Mouse (Mus musculus): ENCODE data around the gene Xrcc6. TPM values are rescaled to one million over a fixed set of nuclear protein-coding genes. Genes with fewer than 3 reads are reported as not detected.

Xrcc6 gene
- polyA plus RNA-seq, 1 experiment = 13.3 TPM

GRCm38 (mm10) chr15:82065511-82065910 is 77.9 kb downstream of the Xrcc6 start:
- Histone ChIP-seq H3K4me1 (ENCODE audit: control insufficient read depth, insufficient read depth, low read length) (no peaks in the 10 kb centered on the region), H3K4me3 (replicated peaks; ENCODE audit: extremely low read depth, low read depth, low read length) (no peak overlapping the region)
- DNase-seq = peak; percentile 36
- 8% methylated on average over 7 of the region's 7 CpGs for WGBS
- peak; percentile 66 for TF ChIP-seq CTCF (IDR thresholded peaks at IDR 0.05; ENCODE audit: insufficient read depth, low read length)
- TF ChIP-seq POLR2A (IDR thresholded peaks at IDR 0.05; ENCODE audit: borderline replicate concordance, extremely low read depth, low read depth, low read length) = no peak

- WGBS = 18% methylated on average over 40 of the region's 40 CpGs
- Histone ChIP-seq H3K4me1 (ENCODE audit: control insufficient read depth, insufficient read depth, low read length) (no peaks in the 10 kb centered on the region), H3K4me3 (replicated peaks; ENCODE audit: extremely low read depth, low read depth, low read length) (no peak within 1 kb of the TSS)
- TF ChIP-seq CTCF (IDR thresholded peaks at IDR 0.05; ENCODE audit: insufficient read depth, low read length) = no peak
- no peak for DNase-seq
Observed at GRCm38 (mm10) chr15:82069898-82070297, 82.3 kb downstream of the Xrcc6 start, which contains the start of gene Mei1. Gene Mei1, plus strand, starts transcription at chr15:82069996.

GRCm38 (mm10) chr15:82071816-82072469 is 84.3 kb downstream of the Xrcc6 start:
- no peak overlapping the region for H3K4me3 ChIP-seq (replicated peaks; ENCODE audit: extremely low read depth, low read depth, low read length)
- TF ChIP-seq POLR2A (IDR thresholded peaks at IDR 0.05; ENCODE audit: borderline replicate concordance, extremely low read depth, low read depth, low read length) (no peak), CTCF (IDR thresholded peaks at IDR 0.05; ENCODE audit: insufficient read depth, low read length) (no peak)
- no peaks in the 10 kb centered on the region for H3K4me1 ChIP-seq (ENCODE audit: control insufficient read depth, insufficient read depth, low read length)
- no peak for DNase-seq
- WGBS = 88% methylated on average over 26 of the region's 26 CpGs

- WGBS = 72% methylated on average over 7 of the region's 7 CpGs
Observed at GRCm38 (mm10) chr15:82073490-82073889, 85.9 kb downstream of the Xrcc6 start.

GRCm38 (mm10) chr15:82079883-82080282 is 92.2 kb downstream of the Xrcc6 start:
- no peak for DNase-seq
- TF ChIP-seq CTCF (IDR thresholded peaks at IDR 0.05; ENCODE audit: insufficient read depth, low read length) (no peak), POLR2A (IDR thresholded peaks at IDR 0.05; ENCODE audit: borderline replicate concordance, extremely low read depth, low read depth, low read length) (no peak)
- Histone ChIP-seq H3K4me3 (replicated peaks; ENCODE audit: extremely low read depth, low read depth, low read length) (no peak overlapping the region), H3K4me1 (ENCODE audit: control insufficient read depth, insufficient read depth, low read length) (no peaks in the 10 kb centered on the region)
- 44% methylated on average over 10 of the region's 10 CpGs for WGBS

More at GRCm38 (mm10) chr15:82073490-82073889, 85.9 kb downstream of the Xrcc6 start:
- Histone ChIP-seq H3K4me1 (ENCODE audit: control insufficient read depth, insufficient read depth, low read length) (no peaks in the 10 kb centered on the region), H3K4me3 (replicated peaks; ENCODE audit: extremely low read depth, low read depth, low read length) (no peak overlapping the region)
- DNase-seq = no peak
- TF ChIP-seq POLR2A (IDR thresholded peaks at IDR 0.05; ENCODE audit: borderline replicate concordance, extremely low read depth, low read depth, low read length) (no peak), CTCF (IDR thresholded peaks at IDR 0.05; ENCODE audit: insufficient read depth, low read length) (no peak)

GRCm38 (mm10) chr15:82081161-82081560 is 93.5 kb downstream of the Xrcc6 start:
- WGBS = 27% methylated on average over 7 of the region's 7 CpGs
- Histone ChIP-seq H3K4me1 (ENCODE audit: control insufficient read depth, insufficient read depth, low read length) (no peaks in the 10 kb centered on the region), H3K4me3 (replicated peaks; ENCODE audit: extremely low read depth, low read depth, low read length) (no peak overlapping the region)
- DNase-seq = no peak
- TF ChIP-seq POLR2A (IDR thresholded peaks at IDR 0.05; ENCODE audit: borderline replicate concordance, extremely low read depth, low read depth, low read length) (no peak), CTCF (IDR thresholded peaks at IDR 0.05; ENCODE audit: insufficient read depth, low read length) (peak; percentile 36)

- WGBS = 67% methylated on average over 9 of the region's 9 CpGs
- no peak overlapping the region for H3K4me3 ChIP-seq (replicated peaks; ENCODE audit: extremely low read depth, low read depth, low read length)
- no peak for TF ChIP-seq CTCF (IDR thresholded peaks at IDR 0.05; ENCODE audit: insufficient read depth, low read length)
- no peak for TF ChIP-seq POLR2A (IDR thresholded peaks at IDR 0.05; ENCODE audit: borderline replicate concordance, extremely low read depth, low read depth, low read length)
Observed at GRCm38 (mm10) chr15:82085606-82086005, 98.0 kb downstream of the Xrcc6 start.

GRCm38 (mm10) chr15:82086131-82086530 is 98.5 kb downstream of the Xrcc6 start:
- 68% methylated on average over 12 of the region's 12 CpGs for WGBS
- H3K4me3 ChIP-seq (replicated peaks; ENCODE audit: extremely low read depth, low read depth, low read length) = no peak overlapping the region
- DNase-seq = no peak
- TF ChIP-seq CTCF (IDR thresholded peaks at IDR 0.05; ENCODE audit: insufficient read depth, low read length) (no peak), POLR2A (IDR thresholded peaks at IDR 0.05; ENCODE audit: borderline replicate concordance, extremely low read depth, low read depth, low read length) (no peak)
- no peaks in the 10 kb centered on the region for H3K4me1 ChIP-seq (ENCODE audit: control insufficient read depth, insufficient read depth, low read length)

More at GRCm38 (mm10) chr15:82085606-82086005, 98.0 kb downstream of the Xrcc6 start:
- DNase-seq = no peak
- H3K4me1 ChIP-seq (ENCODE audit: control insufficient read depth, insufficient read depth, low read length) = no peaks in the 10 kb centered on the region

GRCm38 (mm10) chr15:82087266-82087665 is 99.6 kb downstream of the Xrcc6 start:
- no peaks in the 10 kb centered on the region for H3K4me1 ChIP-seq (ENCODE audit: control insufficient read depth, insufficient read depth, low read length)
- no peak for DNase-seq
- no peak for TF ChIP-seq POLR2A (IDR thresholded peaks at IDR 0.05; ENCODE audit: borderline replicate concordance, extremely low read depth, low read depth, low read length)
- TF ChIP-seq CTCF (IDR thresholded peaks at IDR 0.05; ENCODE audit: insufficient read depth, low read length) = no peak
- WGBS = 11% methylated on average over 10 of the region's 10 CpGs
- H3K4me3 ChIP-seq (replicated peaks; ENCODE audit: extremely low read depth, low read depth, low read length) = no peak overlapping the region

Other genes with a start within 250 kb of the Xrcc6 start
- 47.5 and 52.4 TPM in 2 replicates for gene Zc3h7b, start 242.8 kb upstream of the Xrcc6 start, polyA plus RNA-seq (2012; rRNA removed)
- gene Rangap1, start 242.3 kb upstream of the Xrcc6 start, polyA plus RNA-seq (2012; rRNA removed) = 19.7 and 26.5 TPM in 2 replicates
- 95.4 and 99.7 TPM in 2 replicates for gene Tef, start 185.4 kb upstream of the Xrcc6 start, polyA plus RNA-seq (2012; rRNA removed)
- gene Tob2, start 129.0 kb upstream of the Xrcc6 start, polyA plus RNA-seq (2012; rRNA removed) = 35.8 and 39.0 TPM in 2 replicates
- 23.6 and 34.4 TPM in 2 replicates for gene Phf5a, start 115.9 kb upstream of the Xrcc6 start, polyA plus RNA-seq (2012; rRNA removed)
- 147 and 242 TPM in 2 replicates for gene Aco2, start 115.5 kb upstream of the Xrcc6 start, polyA plus RNA-seq (2012; rRNA removed)
- 7.7 and 11.8 TPM in 2 replicates for gene Polr3h, start 61.6 kb upstream of the Xrcc6 start, polyA plus RNA-seq (2012; rRNA removed)
- 8.0 and 9.7 TPM in 2 replicates for gene Csdc2, start 51.1 kb upstream of the Xrcc6 start, polyA plus RNA-seq (2012; rRNA removed)
- gene Pmm1, start 26.9 kb upstream of the Xrcc6 start, polyA plus RNA-seq (2012; rRNA removed) = 35.6 and 41.0 TPM in 2 replicates
- gene 1700029P11Rik, start 7.3 kb upstream of the Xrcc6 start, polyA plus RNA-seq (2012; rRNA removed) = not detected in 2 replicates
- gene Desi1, start 46.0 kb downstream of the Xrcc6 start, polyA plus RNA-seq (2012; rRNA removed) = 24.0 and 31.1 TPM in 2 replicates
- 54.7 and 56.6 TPM in 2 replicates for gene Snu13, start 59.8 kb downstream of the Xrcc6 start, polyA plus RNA-seq (2012; rRNA removed)
- not detected in 2 replicates for gene 4930407I10Rik, start 71.3 kb downstream of the Xrcc6 start, polyA plus RNA-seq (2012; rRNA removed)
- not detected in 2 replicates for gene Mei1, start 82.2 kb downstream of the Xrcc6 start, polyA plus RNA-seq (2012; rRNA removed)
- 7.9 and 10.9 TPM in 2 replicates for gene Ccdc134, start 140.1 kb downstream of the Xrcc6 start, polyA plus RNA-seq (2012; rRNA removed)
- 261 and 292 TPM in 2 replicates for gene Srebf2, start 159.3 kb downstream of the Xrcc6 start, polyA plus RNA-seq (2012; rRNA removed)
- 0.40 and 1.00 TPM in 2 replicates for gene Shisa8, start 225.0 kb downstream of the Xrcc6 start, polyA plus RNA-seq (2012; rRNA removed)
- gene Tnfrsf13c, start 236.5 kb downstream of the Xrcc6 start, polyA plus RNA-seq (2012; rRNA removed) = 4.4 and 4.9 TPM in 2 replicates